Mouse (Mus musculus) cortical plate, adult 2 months (tissue): ENCODE results near the gene Tmem30a.

ENCODE experiments used
- CTCF ChIP-seq: fragments of 200-500 bp; IDR thresholded peaks from 2 replicates; pipeline ENCODE4 v1.5.1; 2011; ENCODE audit warnings: mild to moderate bottlenecking, control low read depth, low read length; ENCODE audit not compliant: insufficient read depth; ENCODE audit errors: extremely low read depth
- POLR2A ChIP-seq: fragments of 200-500 bp; IDR thresholded peaks from 2 replicates; pipeline ENCODE4 v1.6.1; 2011; ENCODE audit warnings: mild to moderate bottlenecking, low read length, control low read depth; ENCODE audit not compliant: insufficient read depth; ENCODE audit errors: extremely low read depth

DNA sequence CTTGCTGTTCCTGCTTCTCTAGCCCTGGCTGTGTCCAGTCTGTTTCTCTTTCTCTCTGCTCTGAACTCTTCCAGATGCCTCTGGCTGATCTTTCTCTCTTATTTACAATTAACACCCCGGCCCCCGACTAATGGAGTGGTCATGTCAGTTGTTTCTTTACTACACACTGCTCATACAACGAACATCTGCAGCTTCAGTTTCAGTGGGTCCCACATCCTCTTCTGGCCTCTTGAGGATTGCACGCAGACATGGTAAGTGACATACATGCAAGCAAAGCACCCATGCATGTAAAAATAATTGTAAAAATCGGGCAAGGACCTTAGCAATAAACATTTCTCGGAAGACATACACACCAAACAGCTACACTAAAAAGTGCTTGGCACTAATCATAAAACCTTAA is 57.7 kb downstream of the Tmem30a start:
- TF ChIP-seq POLR2A: no peak
- TF ChIP-seq CTCF: no peak
